12 mouse cellular contexts compared by ENCODE assay signal in genomic region chr2:158211764-158212471, GRCm38 (mm10). TPM values are rescaled to one million over a fixed set of nuclear protein-coding genes. Genes with fewer than 3 reads are reported as not detected.
A peak's percentile ranks its signal among the peaks of the same experiment; 100 is the strongest.
DNase-seq lines count a peak whose midpoint lies in the region; ATAC-seq and TF ChIP-seq lines count a peak whose summit lies in the region.
"Had no signal": no experiment of that assay in that cellular context is flagged by ENCODE, and none has a peak within 500 bp of the region (broad histone marks: within the 10 kb centered on the region; RNA-seq: fewer than 3 reads in every experiment).

No protein-coding gene starts in this region.

- no peak for ATAC-seq in kidney, embryonic 16.5 days (ENCODE audit: low FRiP score, low TSS enrichment)
- no peak for ATAC-seq in embryonic facial prominence, embryonic 13.5 days (ENCODE audit: insufficient number of reproducible peaks, insufficient read depth, low FRiP score, low TSS enrichment, low read depth)
- ATAC-seq: intestine, embryonic 16.5 days had no signal

- H3K9me3 ChIP-seq in kidney, embryonic 16.5 days (ENCODE audit: low read length): no peaks in the 10 kb centered on the region
- H3K9me3 ChIP-seq in embryonic facial prominence, embryonic 13.5 days: no peaks in the 10 kb centered on the region
- H3K9me3 ChIP-seq: heart, embryonic 12.5 days; neural tube, embryonic 13.5 days had no signal

- TF ChIP-seq CTCF in kidney, adult 2 months (conservative IDR thresholded peaks at IDR 0.05; ENCODE audit: insufficient read depth, insufficient read length, low read depth, low read length): peak; percentile 49

- H3K4me3 ChIP-seq in kidney, adult 2 months (ENCODE audit: insufficient read depth, low read depth, low read length): no peak overlapping the region
- H3K4me3 ChIP-seq in kidney, embryonic 16.5 days (ENCODE audit: low read length): no peak overlapping the region
- H3K4me3 ChIP-seq in embryonic facial prominence, embryonic 13.5 days: no peak overlapping the region
- H3K4me3 ChIP-seq: neural tube, embryonic 13.5 days had no signal

- no peak for DNase-seq in kidney, adult 2 months
- DNase-seq in 416B (ENCODE audit: low read depth) (peak; percentile 45), A20 (ENCODE audit: low read depth, low spot score) (peak; percentile 38)
- no peak for DNase-seq in embryo, embryonic 11 days
- DNase-seq in neural tube, embryonic 10.5 days (ENCODE audit: extremely low spot score, low spot score): no peak
- DNase-seq: cerebellum, adult 8-10 months had no signal

- H3K36me3 ChIP-seq in kidney, adult 2 months (ENCODE audit: control insufficient read depth, insufficient read depth, low read length): no peaks in the 10 kb centered on the region
- no peaks in the 10 kb centered on the region for H3K36me3 ChIP-seq in kidney, embryonic 16.5 days (ENCODE audit: insufficient read depth, low read length)
- peaks cover 23% of the 10 kb centered on the region for H3K36me3 ChIP-seq in embryonic facial prominence, embryonic 13.5 days
- H3K36me3 ChIP-seq: heart, embryonic 12.5 days; neural tube, embryonic 13.5 days had no signal

- H3K4me1 ChIP-seq in kidney, adult 2 months (ENCODE audit: control insufficient read depth, insufficient read depth, low read length): peaks cover 23% of the 10 kb centered on the region; the same call in 1 of the 2 replicates
- H3K4me1 ChIP-seq in kidney, embryonic 16.5 days (ENCODE audit: insufficient read depth, low read length): peaks cover 51% of the 10 kb centered on the region
- H3K4me1 ChIP-seq in embryonic facial prominence, embryonic 13.5 days: peaks cover 42% of the 10 kb centered on the region

- H3K27me3 ChIP-seq in kidney, adult 2 months (replicated peaks; ENCODE audit: control insufficient read depth, insufficient read depth, low read length): no peaks in the 10 kb centered on the region
- H3K27me3 ChIP-seq in kidney, embryonic 16.5 days (ENCODE audit: insufficient read depth, low read length): no peaks in the 10 kb centered on the region
- no peaks in the 10 kb centered on the region for H3K27me3 ChIP-seq in embryonic facial prominence, embryonic 13.5 days
- H3K27me3 ChIP-seq: neural tube, embryonic 13.5 days had no signal

- H3K4me2 ChIP-seq in kidney, embryonic 16.5 days (replicated peaks; ENCODE audit: low read depth, low read length): no peak overlapping the region
- peak overlapping the region; percentile 40; the same call in 1 of the 2 replicates for H3K4me2 ChIP-seq in embryonic facial prominence, embryonic 13.5 days
- H3K4me2 ChIP-seq: neural tube, embryonic 13.5 days had no signal

- H3K9ac ChIP-seq in kidney, embryonic 16.5 days (replicated peaks; ENCODE audit: low read length): no peak overlapping the region
- H3K9ac ChIP-seq in embryonic facial prominence, embryonic 13.5 days: no peak overlapping the region
- H3K9ac ChIP-seq: heart, embryonic 12.5 days; neural tube, embryonic 13.5 days had no signal

- WGBS in kidney, adult 2 months: 76% methylated on average over 4 of the region's 4 CpGs
- 59% methylated on average over 4 of the region's 4 CpGs for WGBS in kidney, embryonic 16.5 days
- 61% methylated on average over 4 of the region's 4 CpGs for WGBS in embryonic facial prominence, embryonic 13.5 days

- H3K27ac ChIP-seq in kidney, adult 2 months (ENCODE audit: insufficient read depth, low read depth, low read length): no peak overlapping the region
- H3K27ac ChIP-seq in kidney, embryonic 16.5 days (ENCODE audit: low read length): no peak overlapping the region
- H3K27ac ChIP-seq in embryonic facial prominence, embryonic 13.5 days: no peak overlapping the region
- H3K27ac ChIP-seq: neural tube, embryonic 13.5 days had no signal

- no peak for TF ChIP-seq POLR2A in kidney, adult 2 months (IDR thresholded peaks at IDR 0.05; ENCODE audit: low read depth, low read length)

RNA-seq across cellular contexts. Expression of gene D630003M21Rik, which starts 17.1 kb away (rescaled TPM):
- polyA plus RNA-seq in kidney, adult 2 months (2012; rRNA removed): 2.0 and 2.5 TPM in 2 replicates
- polyA plus RNA-seq in kidney, embryonic 16.5 days (2015; fragmentation: Nextera tagmentation; extraction: Ambion mirVana): 8.3 and 9.0 TPM in 2 replicates
- polyA plus RNA-seq in embryonic facial prominence, embryonic 13.5 days (2015; fragmentation: Nextera tagmentation; extraction: Ambion mirVana): 7.5 and 7.6 TPM in 2 replicates

RNA-seq across cellular contexts. Expression of gene Bpi, which starts 46.0 kb away (rescaled TPM):
- polyA plus RNA-seq in kidney, adult 2 months (2012; rRNA removed): 0.06 and 0.07 TPM in 2 replicates
- polyA plus RNA-seq in kidney, embryonic 16.5 days (2015; fragmentation: Nextera tagmentation; extraction: Ambion mirVana): 0.18 TPM in 1 of 2 replicates, not detected in the other
- not detected in 2 replicates for polyA plus RNA-seq in embryonic facial prominence, embryonic 13.5 days (2015; fragmentation: Nextera tagmentation; extraction: Ambion mirVana)
- polyA plus RNA-seq: heart, embryonic 12.5 days; intestine, embryonic 16.5 days; neural tube, embryonic 13.5 days; spleen, adult 2 months had no signal

Comparison
In these comparisons a context has a peak if more than half of its experiments do, and no peak if none do; other contexts are left out.
1. DNase-seq: peak in 416B (single experiment) and A20 (single experiment); none in kidney, adult 2 months (single experiment), embryo, embryonic 11 days (single experiment) and neural tube, embryonic 10.5 days (single experiment).